Mouse (Mus musculus): Measurements from ENCODE around the gene Tdpoz2. TPM values are rescaled to one million over a fixed set of nuclear protein-coding genes. Genes with fewer than 3 reads are reported as not detected.
"Not testable (repeated sequence)": the region's sequence is repeated elsewhere in the genome, so short reads cannot be mapped to it uniquely, and the experiment has no call there.

Gene Tdpoz2
- total RNA-seq (2014; fragmentation: Nextera tagmentation) = not detected in 2 replicates
- total RNA-seq (2017) = 0.11 TPM in 1 of 2 replicates, not detected in the other
- not detected in 2 replicates for polyA plus RNA-seq (2012)

DNA sequence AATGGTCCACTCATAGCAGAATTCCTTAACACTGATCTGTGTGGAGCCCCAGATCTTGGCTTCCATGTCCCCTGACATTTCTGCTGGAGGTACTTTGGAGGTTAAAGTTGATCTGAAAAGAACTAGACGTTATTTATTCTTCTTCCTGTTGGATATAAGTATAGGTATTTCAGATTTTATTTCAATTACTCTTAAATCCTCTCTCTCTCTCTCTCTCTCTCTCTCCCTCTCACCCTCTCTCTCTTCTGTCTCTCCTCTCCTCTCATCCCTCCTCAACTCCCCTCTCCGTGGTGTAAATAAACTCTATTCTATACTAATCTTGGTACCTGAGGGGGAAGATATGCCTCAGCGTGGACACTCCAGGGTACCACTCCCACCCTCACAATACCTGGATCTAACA lies at the start of gene Tdpoz2:
Gene Tdpoz2, minus strand, starts transcription at position 101 of the 400 bp plus-strand sequence.
- no peaks in the 10 kb centered on the region for H3K27me3 ChIP-seq (ENCODE audit: insufficient read depth, low read length)
- H3K9me3 ChIP-seq (replicated peaks) = peaks cover 12% of the 10 kb centered on the region
- H3K4me1 ChIP-seq (ENCODE audit: insufficient read depth, low read depth, low read length) = no peaks in the 10 kb centered on the region
- H3K4me3 ChIP-seq (ENCODE audit: low read depth, low read length) = no peak within 1 kb of the TSS
- ATAC-seq (ENCODE audit: extremely low read depth, insufficient number of reproducible peaks, low FRiP score, poor library complexity, severe bottlenecking) (no peak), DNase-seq (ENCODE audit: low spot score) (no peak)
- H3K36me3 ChIP-seq (replicated peaks) = no peaks in the 10 kb centered on the region
- no peak for TF ChIP-seq POLR2AphosphoS5 (IDR thresholded peaks at IDR 0.05; ENCODE audit: insufficient replicate concordance, low read depth, low read length)
- no peak for TF ChIP-seq CTCF (IDR thresholded peaks at IDR 0.05; ENCODE audit: low read depth, low read length)
- TF ChIP-seq GATA1 (IDR thresholded peaks at IDR 0.05; ENCODE audit: borderline replicate concordance, low read length) = no peak
- no peak for TF ChIP-seq TAL1 (conservative IDR thresholded peaks at IDR 0.05; ENCODE audit: low read depth, low read length)
- no peak for TF ChIP-seq GATA2 (IDR thresholded peaks at IDR 0.05; ENCODE audit: borderline replicate concordance, low read depth, low read length)

DNA sequence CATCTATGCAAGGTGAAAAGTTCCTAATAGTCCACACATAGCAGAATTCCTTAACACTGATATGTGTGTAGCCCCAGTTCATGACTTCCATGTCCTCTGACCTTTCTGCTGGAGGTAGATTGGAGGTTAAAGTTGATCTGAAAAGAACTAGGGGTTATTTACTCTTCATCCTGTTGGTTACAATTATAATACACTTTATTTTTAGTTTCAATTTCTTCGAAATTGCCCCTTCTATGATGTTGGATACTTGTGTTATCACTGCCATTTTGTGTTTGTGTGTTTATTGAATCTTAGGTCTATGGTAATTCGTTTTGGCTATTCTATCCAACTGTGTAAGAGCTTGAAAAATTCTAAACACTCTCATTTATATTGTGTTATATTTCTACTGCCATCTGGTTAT lies 40.5 kb upstream of the Tdpoz2 start, which contains the start of gene Gm37596:
Gene Gm37596, minus strand, starts transcription at position 101 of the 400 bp plus-strand sequence.
- H3K4me1 ChIP-seq (ENCODE audit: insufficient read depth, low read depth, low read length); H3K4me3 ChIP-seq (ENCODE audit: low read depth, low read length); H3K36me3 ChIP-seq (replicated peaks); ATAC-seq (ENCODE audit: extremely low read depth, insufficient number of reproducible peaks, low FRiP score, poor library complexity, severe bottlenecking); DNase-seq (ENCODE audit: low spot score); H3K27me3 ChIP-seq (ENCODE audit: insufficient read depth, low read length); H3K9me3 ChIP-seq (replicated peaks): not testable (repeated sequence)

DNA sequence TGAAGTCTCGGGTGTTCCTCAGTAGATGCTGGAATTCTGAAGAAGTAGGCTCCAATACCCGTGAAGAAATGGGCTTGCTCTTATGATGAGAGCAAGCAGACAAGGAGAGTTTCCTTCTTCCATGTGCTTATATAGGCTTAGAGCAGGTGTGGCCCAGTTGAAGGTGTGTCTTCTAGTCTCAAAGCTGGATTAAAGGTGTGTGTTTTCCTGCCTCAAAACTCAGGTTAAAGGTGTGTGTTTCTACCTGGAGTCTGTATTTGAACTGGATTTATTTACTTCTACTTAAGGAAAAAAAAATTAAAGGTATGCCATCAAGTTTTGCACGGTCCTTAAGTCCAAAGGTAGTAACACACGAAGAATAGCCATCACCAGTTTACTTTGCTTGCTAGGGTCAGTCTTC lies 23.7 kb upstream of the Tdpoz2 start, which contains the start of gene Tdpoz1:
Gene Tdpoz1, minus strand, starts transcription at position 101 of the 400 bp plus-strand sequence.
- H3K9me3 ChIP-seq (replicated peaks); ATAC-seq (ENCODE audit: extremely low read depth, insufficient number of reproducible peaks, low FRiP score, poor library complexity, severe bottlenecking); H3K36me3 ChIP-seq (replicated peaks); H3K27me3 ChIP-seq (ENCODE audit: insufficient read depth, low read length); DNase-seq (ENCODE audit: low spot score); H3K4me1 ChIP-seq (ENCODE audit: insufficient read depth, low read depth, low read length); H3K4me3 ChIP-seq (ENCODE audit: low read depth, low read length): not testable (repeated sequence)

DNA sequence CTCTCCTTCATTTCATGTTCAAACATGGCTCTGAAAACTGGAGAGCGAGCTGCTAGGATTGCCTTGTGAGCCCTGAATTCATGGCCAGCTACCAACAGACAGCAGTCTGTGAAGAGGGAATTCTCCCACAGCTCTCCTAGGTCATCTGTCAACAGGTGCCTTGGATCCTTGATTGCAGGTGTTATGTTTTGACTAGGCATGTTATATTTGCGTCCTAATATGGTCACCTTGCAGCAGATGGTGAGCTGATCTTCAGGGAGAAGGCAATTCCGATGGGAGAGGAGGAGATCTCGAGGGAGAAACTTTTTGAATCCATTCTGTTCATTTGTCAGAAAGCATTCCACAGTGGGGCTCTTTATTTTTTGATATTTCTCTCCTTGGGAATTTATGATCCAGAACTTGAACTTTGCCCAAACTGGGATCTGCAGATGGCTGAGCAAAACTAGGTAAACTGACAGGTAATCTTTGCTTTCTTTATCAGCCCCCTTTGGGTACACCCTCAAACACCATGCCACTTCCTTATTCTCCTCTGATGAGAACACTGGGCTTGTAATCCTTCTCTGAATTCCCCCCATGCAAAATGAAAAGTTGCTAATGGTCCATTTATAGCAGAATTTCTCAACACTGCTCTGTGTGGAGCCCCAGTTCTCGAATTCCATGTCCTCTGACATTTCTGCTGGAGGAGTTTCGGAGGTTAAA lies 18.5 kb upstream of the Tdpoz2 start:
- not testable (repeated sequence) for H3K27me3 ChIP-seq (ENCODE audit: insufficient read depth, low read length); DNase-seq (ENCODE audit: low spot score); H3K36me3 ChIP-seq (replicated peaks); H3K9me3 ChIP-seq (replicated peaks); ATAC-seq (ENCODE audit: extremely low read depth, insufficient number of reproducible peaks, low FRiP score, poor library complexity, severe bottlenecking); H3K4me1 ChIP-seq (ENCODE audit: insufficient read depth, low read depth, low read length); H3K4me3 ChIP-seq (ENCODE audit: low read depth, low read length)

DNA sequence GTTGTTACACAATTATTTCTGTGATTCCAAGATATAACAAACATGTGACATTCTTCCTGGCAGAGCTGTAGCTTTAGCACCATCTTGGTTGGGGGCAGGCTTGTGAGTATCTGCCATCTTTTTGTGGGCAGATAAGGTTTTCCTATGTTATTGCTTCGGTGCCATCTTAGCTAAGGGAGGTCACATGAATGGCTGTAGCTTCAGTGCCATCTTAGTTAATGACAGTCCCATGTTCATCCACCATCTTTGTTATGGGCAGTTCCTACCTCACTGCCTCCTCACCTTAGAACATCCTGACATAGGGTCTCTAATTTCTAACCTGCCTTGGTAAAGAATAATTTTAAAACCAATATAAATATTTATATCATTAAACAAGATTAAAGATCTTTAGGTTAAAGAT lies 1.8 kb upstream of the Tdpoz2 start:
- Histone ChIP-seq H3K9me3 (replicated peaks) (peaks cover 12% of the 10 kb centered on the region), H3K36me3 (replicated peaks) (no peaks in the 10 kb centered on the region), H3K4me3 (ENCODE audit: low read depth, low read length) (no peak overlapping the region), H3K27me3 (ENCODE audit: insufficient read depth, low read length) (no peaks in the 10 kb centered on the region), H3K4me1 (ENCODE audit: insufficient read depth, low read depth, low read length) (no peaks in the 10 kb centered on the region)
- ATAC-seq (ENCODE audit: extremely low read depth, insufficient number of reproducible peaks, low FRiP score, poor library complexity, severe bottlenecking) (no peak), DNase-seq (ENCODE audit: low spot score) (no peak)
- TF ChIP-seq POLR2AphosphoS5 (IDR thresholded peaks at IDR 0.05; ENCODE audit: insufficient replicate concordance, low read depth, low read length) (no peak), CTCF (IDR thresholded peaks at IDR 0.05; ENCODE audit: low read depth, low read length) (no peak), GATA2 (IDR thresholded peaks at IDR 0.05; ENCODE audit: borderline replicate concordance, low read depth, low read length) (no peak), TAL1 (conservative IDR thresholded peaks at IDR 0.05; ENCODE audit: low read depth, low read length) (no peak), GATA1 (IDR thresholded peaks at IDR 0.05; ENCODE audit: borderline replicate concordance, low read length) (no peak)

DNA sequence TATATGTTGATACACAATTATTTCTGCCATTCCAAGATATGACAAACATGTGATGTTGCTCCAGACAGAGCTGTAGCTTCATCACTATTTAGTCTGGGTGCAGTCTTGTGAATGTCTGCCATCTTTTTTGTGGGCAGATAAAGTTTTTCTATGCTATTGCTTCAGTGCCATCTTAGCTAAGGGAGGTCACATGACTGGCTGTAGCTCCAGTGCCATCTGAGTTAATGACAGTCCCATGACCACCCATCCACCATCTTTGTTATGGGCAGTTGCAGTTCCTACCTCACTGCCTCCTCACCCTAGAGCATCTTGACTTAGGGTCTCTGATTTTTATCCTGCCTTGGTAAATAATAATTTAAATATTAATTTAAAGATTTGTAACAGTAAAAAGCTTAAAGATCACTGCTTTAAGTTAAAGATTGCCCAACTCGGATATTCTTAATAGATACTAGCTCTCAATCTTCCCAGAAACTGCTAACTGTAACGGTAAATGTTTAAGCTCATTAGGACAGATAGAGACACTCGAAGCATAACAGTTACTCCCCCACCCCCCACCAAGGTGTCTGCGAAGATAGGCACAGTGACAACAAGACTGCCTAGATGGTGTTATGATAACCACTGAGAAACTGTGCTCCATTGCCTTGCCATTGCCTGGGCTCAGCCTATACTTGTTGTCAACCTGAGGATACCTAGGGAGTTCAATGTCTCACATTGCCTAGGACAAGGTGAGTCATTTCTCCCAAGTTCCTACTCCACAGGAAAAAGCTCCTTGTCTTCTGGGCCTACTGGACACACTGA lies 21.4 kb downstream of the Tdpoz2 start:
- not testable (repeated sequence) for H3K4me3 ChIP-seq (ENCODE audit: low read depth, low read length); H3K27me3 ChIP-seq (ENCODE audit: insufficient read depth, low read length); DNase-seq (ENCODE audit: low spot score); ATAC-seq (ENCODE audit: extremely low read depth, insufficient number of reproducible peaks, low FRiP score, poor library complexity, severe bottlenecking); H3K36me3 ChIP-seq (replicated peaks); H3K4me1 ChIP-seq (ENCODE audit: insufficient read depth, low read depth, low read length); H3K9me3 ChIP-seq (replicated peaks)

DNA sequence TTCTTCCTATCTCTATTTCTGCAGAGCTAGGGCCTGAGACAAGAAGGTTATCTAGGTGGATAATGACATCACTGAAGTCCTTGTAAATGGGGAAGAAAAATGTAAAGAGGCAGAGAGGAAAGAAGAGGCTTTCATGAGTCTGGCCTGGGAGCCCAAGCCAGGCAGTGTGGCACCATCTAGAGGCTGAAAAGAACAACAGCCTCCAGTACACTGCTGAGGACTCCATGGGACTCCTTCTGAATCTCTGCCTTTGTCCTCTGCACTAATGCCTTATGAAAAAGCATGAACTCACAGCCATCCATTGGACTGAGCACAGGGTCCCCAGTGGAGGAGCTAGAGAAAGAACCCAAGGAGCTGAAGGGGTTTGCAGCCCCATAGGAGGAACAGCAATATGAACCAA lies 43.5 kb downstream of the Tdpoz2 start:
- not testable (repeated sequence) for H3K36me3 ChIP-seq (replicated peaks); DNase-seq (ENCODE audit: low spot score); H3K4me3 ChIP-seq (ENCODE audit: low read depth, low read length); H3K4me1 ChIP-seq (ENCODE audit: insufficient read depth, low read depth, low read length); H3K27me3 ChIP-seq (ENCODE audit: insufficient read depth, low read length); ATAC-seq (ENCODE audit: extremely low read depth, insufficient number of reproducible peaks, low FRiP score, poor library complexity, severe bottlenecking)
- H3K9me3 ChIP-seq (replicated peaks) = peaks cover 12% of the 10 kb centered on the region
